Mouse (Mus musculus): ENCODE data around the gene Itgam. TPM values are rescaled to one million over a fixed set of nuclear protein-coding genes. Genes with fewer than 3 reads are reported as not detected.
"Not testable (repeated sequence)": the region's sequence is repeated elsewhere in the genome, so short reads cannot be mapped to it uniquely, and the experiment has no call there.

Gene Itgam
- polyA plus RNA-seq (2012; rRNA removed): 3.1 and 3.3 TPM in 2 replicates

GRCm38 (mm10) chr7:128062456-128062855 lies at the start of gene Itgam, which contains the start of gene Gm49368:
Gene Itgam (plus strand): TSS chr7:128062640.
Gene Gm49368 (plus strand): TSS chr7:128062683.
- 74% methylated on average over 7 of the region's 7 CpGs for WGBS
- H3K27ac ChIP-seq (ENCODE audit: insufficient read depth, low read depth, low read length): 0 out of 2 replicates have a peak within 1 kb of the TSS, but pooled peaks have one; percentile 29
- no peaks in the 10 kb centered on the region for H3K27me3 ChIP-seq (ENCODE audit: control insufficient read depth, insufficient read depth, low read length)
- H3K36me3 ChIP-seq (ENCODE audit: control insufficient read depth, insufficient read depth, low read length): no peaks in the 10 kb centered on the region
- H3K4me1 ChIP-seq (ENCODE audit: control insufficient read depth, insufficient read depth, insufficient read length, low read length): peaks cover 16% of the 10 kb centered on the region
- H3K4me3 ChIP-seq (ENCODE audit: low read depth, low read length): no peak within 1 kb of the TSS; the same call in 1 of the 2 replicates
- TF ChIP-seq POLR2A (IDR thresholded peaks at IDR 0.05; ENCODE audit: low read depth, low read length) (no peak), CTCF (IDR thresholded peaks at IDR 0.05; ENCODE audit: extremely low read depth, insufficient read length, insufficient replicate concordance, low read depth, low read length) (no peak)

- no peak for TF ChIP-seq POLR2A (IDR thresholded peaks at IDR 0.05; ENCODE audit: low read depth, low read length)
- no peak for TF ChIP-seq CTCF (IDR thresholded peaks at IDR 0.05; ENCODE audit: extremely low read depth, insufficient read length, insufficient replicate concordance, low read depth, low read length)
- Histone ChIP-seq H3K4me1 (ENCODE audit: control insufficient read depth, insufficient read depth, insufficient read length, low read length) (peaks cover 2% of the 10 kb centered on the region; the same call in 1 of the 2 replicates), H3K36me3 (ENCODE audit: control insufficient read depth, insufficient read depth, low read length) (peaks cover 12% of the 10 kb centered on the region), H3K4me3 (ENCODE audit: low read depth, low read length) (no peak overlapping the region), H3K27ac (ENCODE audit: insufficient read depth, low read depth, low read length) (no peak overlapping the region), H3K27me3 (ENCODE audit: control insufficient read depth, insufficient read depth, low read length) (no peaks in the 10 kb centered on the region)
- 93% methylated on average over 13 of the region's 13 CpGs for WGBS
Measured at GRCm38 (mm10) chr7:128013116-128013515, 49.3 kb upstream of the Itgam start.

- H3K36me3 ChIP-seq (ENCODE audit: control insufficient read depth, insufficient read depth, low read length); H3K27me3 ChIP-seq (ENCODE audit: control insufficient read depth, insufficient read depth, low read length); H3K27ac ChIP-seq (ENCODE audit: insufficient read depth, low read depth, low read length); H3K4me1 ChIP-seq (ENCODE audit: control insufficient read depth, insufficient read depth, insufficient read length, low read length); H3K4me3 ChIP-seq (ENCODE audit: low read depth, low read length): not testable (repeated sequence)
- 32% methylated on average over 5 of the region's 5 CpGs for WGBS
Measured at GRCm38 (mm10) chr7:128016134-128016533, 46.3 kb upstream of the Itgam start.

GRCm38 (mm10) chr7:128016650-128017049 lies 45.8 kb upstream of the Itgam start:
- Histone ChIP-seq H3K4me1 (ENCODE audit: control insufficient read depth, insufficient read depth, insufficient read length, low read length) (peaks cover 5% of the 10 kb centered on the region; the same call in 1 of the 2 replicates), H3K4me3 (ENCODE audit: low read depth, low read length) (no peak overlapping the region), H3K27ac (ENCODE audit: insufficient read depth, low read depth, low read length) (no peak overlapping the region), H3K27me3 (ENCODE audit: control insufficient read depth, insufficient read depth, low read length) (no peaks in the 10 kb centered on the region), H3K36me3 (ENCODE audit: control insufficient read depth, insufficient read depth, low read length) (no peaks in the 10 kb centered on the region)
- TF ChIP-seq POLR2A (IDR thresholded peaks at IDR 0.05; ENCODE audit: low read depth, low read length): no peak
- no peak for TF ChIP-seq CTCF (IDR thresholded peaks at IDR 0.05; ENCODE audit: extremely low read depth, insufficient read length, insufficient replicate concordance, low read depth, low read length)
- WGBS: 78% methylated on average over 6 of the region's 6 CpGs

DNA sequence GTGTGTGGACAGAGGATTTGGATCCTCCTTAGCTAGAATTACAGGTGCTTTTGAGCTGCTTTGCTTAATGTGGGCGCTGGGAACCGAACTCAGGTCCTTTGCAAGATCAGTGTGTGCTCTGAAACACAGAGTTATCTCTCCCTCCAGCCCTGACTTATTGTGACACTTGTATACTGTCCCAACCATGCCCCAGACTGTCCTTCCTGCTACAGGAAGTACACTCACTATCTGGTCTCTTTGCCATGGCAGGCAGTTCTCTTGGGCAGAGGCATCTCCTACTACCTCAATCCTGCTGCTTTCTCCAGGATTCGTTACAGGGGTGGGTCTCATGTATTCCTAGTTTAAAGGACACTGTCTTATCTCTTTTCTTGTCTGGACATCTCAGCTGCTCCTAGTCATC lies 44.2 kb upstream of the Itgam start:
- 91% methylated on average over 3 of the region's 3 CpGs for WGBS
- H3K27ac ChIP-seq (ENCODE audit: insufficient read depth, low read depth, low read length): no peak overlapping the region
- H3K4me3 ChIP-seq (ENCODE audit: low read depth, low read length): no peak overlapping the region
- H3K27me3 ChIP-seq (ENCODE audit: control insufficient read depth, insufficient read depth, low read length): no peaks in the 10 kb centered on the region
- no peaks in the 10 kb centered on the region for H3K36me3 ChIP-seq (ENCODE audit: control insufficient read depth, insufficient read depth, low read length)
- TF ChIP-seq CTCF (IDR thresholded peaks at IDR 0.05; ENCODE audit: extremely low read depth, insufficient read length, insufficient replicate concordance, low read depth, low read length): no peak
- no peak for TF ChIP-seq POLR2A (IDR thresholded peaks at IDR 0.05; ENCODE audit: low read depth, low read length)
- H3K4me1 ChIP-seq (ENCODE audit: control insufficient read depth, insufficient read depth, insufficient read length, low read length): peaks cover 5% of the 10 kb centered on the region; the same call in 1 of the 2 replicates

GRCm38 (mm10) chr7:128019187-128019586 lies 43.3 kb upstream of the Itgam start:
- Histone ChIP-seq H3K27me3 (ENCODE audit: control insufficient read depth, insufficient read depth, low read length) (no peaks in the 10 kb centered on the region), H3K27ac (ENCODE audit: insufficient read depth, low read depth, low read length) (no peak overlapping the region), H3K4me1 (ENCODE audit: control insufficient read depth, insufficient read depth, insufficient read length, low read length) (peaks cover 5% of the 10 kb centered on the region; the same call in 1 of the 2 replicates), H3K36me3 (ENCODE audit: control insufficient read depth, insufficient read depth, low read length) (no peaks in the 10 kb centered on the region), H3K4me3 (ENCODE audit: low read depth, low read length) (no peak overlapping the region)
- TF ChIP-seq POLR2A (IDR thresholded peaks at IDR 0.05; ENCODE audit: low read depth, low read length) (no peak), CTCF (IDR thresholded peaks at IDR 0.05; ENCODE audit: extremely low read depth, insufficient read length, insufficient replicate concordance, low read depth, low read length) (no peak)
- WGBS: 29% methylated on average over 2 of the region's 2 CpGs

GRCm38 (mm10) chr7:128022974-128023373 lies 39.5 kb upstream of the Itgam start:
- Histone ChIP-seq H3K27me3 (ENCODE audit: control insufficient read depth, insufficient read depth, low read length) (no peaks in the 10 kb centered on the region), H3K4me3 (ENCODE audit: low read depth, low read length) (no peak overlapping the region), H3K4me1 (ENCODE audit: control insufficient read depth, insufficient read depth, insufficient read length, low read length) (peaks cover 3% of the 10 kb centered on the region; the same call in 1 of the 2 replicates), H3K36me3 (ENCODE audit: control insufficient read depth, insufficient read depth, low read length) (no peaks in the 10 kb centered on the region), H3K27ac (ENCODE audit: insufficient read depth, low read depth, low read length) (no peak overlapping the region)
- WGBS: 70% methylated on average over 8 of the region's 8 CpGs
- TF ChIP-seq POLR2A (IDR thresholded peaks at IDR 0.05; ENCODE audit: low read depth, low read length): no peak
- TF ChIP-seq CTCF (IDR thresholded peaks at IDR 0.05; ENCODE audit: extremely low read depth, insufficient read length, insufficient replicate concordance, low read depth, low read length): peak; percentile 53; the same call in 1 of the 2 replicates

Data from small intestine, adult 2 months (tissue).